Mouse (Mus musculus) kidney, embryonic 16.5 days (tissue): ENCODE measurements around the gene Wrap53. TPM values are rescaled to one million over a fixed set of nuclear protein-coding genes. Genes with fewer than 3 reads are reported as not detected.

Source experiments
- ATAC-seq: fragments of 200-750 bp; cut with Nextera tagmentation; 2 replicates; pipeline ENCODE4 v1.8.0; 2017; ENCODE audit warnings: moderate TSS enrichment; ENCODE audit not compliant: low FRiP score, low TSS enrichment
- H3K27ac ChIP-seq: fragments of 300-500 bp; sonication (generic); 2 replicates; pipeline ENCODE4 v1.5.1; 2014; ENCODE audit warnings: low read length
- H3K27me3 ChIP-seq: fragments of 300-500 bp; sonication (generic); 2 replicates; pipeline ENCODE4 v1.6.1; 2014; ENCODE audit warnings: low read length, control low read depth, mixed read lengths; ENCODE audit not compliant: insufficient read depth
- H3K36me3 ChIP-seq: fragments of 300-500 bp; sonication (generic); 2 replicates; pipeline ENCODE4 v1.6.1; 2014; ENCODE audit warnings: low read length, control low read depth, mixed read lengths; ENCODE audit not compliant: insufficient read depth
- H3K4me1 ChIP-seq: fragments of 300-500 bp; sonication (generic); 2 replicates; pipeline ENCODE4 v1.6.1; 2014; ENCODE audit warnings: low read length, control low read depth, mixed read lengths; ENCODE audit not compliant: insufficient read depth
- H3K4me2 ChIP-seq: fragments of 300-500 bp; sonication (generic); replicated peaks from 2 replicates; pipeline ENCODE4 v1.6.1; 2014; ENCODE audit warnings: low read depth, low read length
- H3K4me3 ChIP-seq: fragments of 300-500 bp; sonication (generic); 2 replicates; pipeline ENCODE4 v1.5.1; 2014; ENCODE audit warnings: mild to moderate bottlenecking, low read length
- H3K9ac ChIP-seq: fragments of 300-500 bp; sonication (generic); replicated peaks from 2 replicates; pipeline ENCODE4 v1.6.1; 2014; ENCODE audit warnings: low read length
- H3K9me3 ChIP-seq: fragments of 300-500 bp; sonication (generic); 2 replicates; pipeline ENCODE4 v1.6.1; 2016; ENCODE audit warnings: low read length, control low read depth
- WGBS: fragments of 180-500 bp; shearing (Covaris S2); extraction: QIAGEN DNeasy Blood & Tissue Kit; methylation state at CpG from one replicate; pipeline ENCODE4 v1.1.7; 2014; 5-methylcytosine and 5-hydroxymethylcytosine counted together
- polyA plus RNA-seq: library from polyadenylated mRNA; unstranded; fragments of >200 nt; fragmentation: Nextera tagmentation; extraction: Ambion mirVana; gene quantifications from 2 replicates; pipeline ENCODE4 v1.2.1, GENCODE M21; 2015

Wrap53 gene
- polyA plus RNA-seq, 1 experiment from 2014 or later, result 29.3 TPM

DNA sequence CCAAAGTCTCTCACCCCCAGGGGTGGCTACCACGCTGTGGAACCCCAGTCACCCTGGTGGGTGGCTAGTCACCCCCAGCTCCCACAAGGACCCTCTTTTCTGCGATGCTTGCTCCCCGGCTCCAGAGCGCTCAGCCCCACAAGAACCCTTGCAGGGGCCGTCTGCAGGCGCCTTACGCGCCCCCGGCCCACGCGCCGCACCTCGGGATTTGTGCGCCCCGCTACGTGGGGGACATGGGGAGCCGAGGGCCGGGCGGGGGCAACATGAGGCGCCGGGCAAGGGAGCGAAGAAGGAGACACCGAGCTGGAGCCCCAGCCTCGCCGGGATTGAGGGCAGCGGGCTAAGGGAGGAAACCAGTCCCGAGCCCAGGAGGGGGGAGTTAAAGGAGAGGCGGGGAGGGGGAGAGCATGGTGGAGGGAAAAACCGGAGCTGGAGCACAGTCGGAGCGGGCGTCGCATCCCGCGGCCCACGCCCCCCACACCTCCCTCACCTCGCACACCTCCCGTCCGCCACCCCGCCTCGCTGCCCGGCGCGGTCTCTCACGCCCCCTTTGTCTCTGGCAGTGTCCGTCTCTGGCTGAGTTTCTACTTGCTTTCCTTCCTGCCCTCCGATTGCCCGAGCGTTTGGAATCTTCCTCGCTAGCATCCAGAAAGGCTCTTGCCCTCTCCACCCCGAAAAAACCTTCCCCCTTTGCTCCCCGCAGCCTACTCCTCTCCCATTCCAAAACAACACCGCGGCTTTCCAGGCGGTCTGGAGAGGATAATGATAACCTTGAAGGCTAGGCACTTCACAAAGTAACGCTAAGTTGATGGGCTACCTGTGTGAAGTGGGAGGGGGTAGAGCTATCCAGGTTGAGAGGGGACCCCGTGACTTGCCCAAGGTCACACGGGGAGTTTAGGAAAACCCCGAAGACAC is 19.9 kb downstream of the Wrap53 start, which contains the start of gene Efnb3:
Efnb3 (minus strand) TSS at position 355 of the 915 bp plus-strand sequence.
- Histone ChIP-seq H3K9me3 (no peaks in the 10 kb centered on the region), H3K4me2 (peak within 1 kb of the TSS; percentile 99), H3K9ac (peak within 1 kb of the TSS; percentile 82), H3K36me3 (peaks cover 18% of the 10 kb centered on the region), H3K4me3 (peak within 1 kb of the TSS; percentile 68), H3K4me1 (peaks cover 36% of the 10 kb centered on the region), H3K27me3 (no peaks in the 10 kb centered on the region), H3K27ac (0 out of 2 replicates have a peak within 1 kb of the TSS, but pooled peaks have one; percentile 9)
- 2% methylated on average over 56 of the region's 59 CpGs for WGBS
- peak; percentile 69 for ATAC-seq

- Histone ChIP-seq H3K27me3 (no peaks in the 10 kb centered on the region), H3K27ac (no peak overlapping the region), H3K9me3 (no peaks in the 10 kb centered on the region), H3K4me1 (peaks cover 28% of the 10 kb centered on the region), H3K4me2 (peak overlapping the region; percentile 99), H3K4me3 (peak overlapping the region; percentile 68), H3K36me3 (peaks cover 12% of the 10 kb centered on the region), H3K9ac (peak overlapping the region; percentile 82)
- WGBS, result 8% methylated on average over 5 of the region's 5 CpGs
- no peak; the same call in 1 of the 2 replicates for ATAC-seq
Observed at GRCm38 (mm10) chr11:69559183-69559582, 20.9 kb downstream of the Wrap53 start.

- H3K27ac ChIP-seq, result no peak overlapping the region
- H3K27me3 ChIP-seq, result no peaks in the 10 kb centered on the region
- peak overlapping the region; percentile 99 for H3K4me2 ChIP-seq
- H3K36me3 ChIP-seq, result peaks cover 12% of the 10 kb centered on the region
- H3K4me1 ChIP-seq, result peaks cover 28% of the 10 kb centered on the region
- H3K4me3 ChIP-seq, result peak overlapping the region; percentile 68
- H3K9ac ChIP-seq, result no peak overlapping the region
- no peaks in the 10 kb centered on the region for H3K9me3 ChIP-seq
- no peak for ATAC-seq
- 15% methylated on average over 6 of the region's 6 CpGs for whole genome bisulfite sequencing
Observed at GRCm38 (mm10) chr11:69558756-69559155, 21.3 kb downstream of the Wrap53 start.

DNA sequence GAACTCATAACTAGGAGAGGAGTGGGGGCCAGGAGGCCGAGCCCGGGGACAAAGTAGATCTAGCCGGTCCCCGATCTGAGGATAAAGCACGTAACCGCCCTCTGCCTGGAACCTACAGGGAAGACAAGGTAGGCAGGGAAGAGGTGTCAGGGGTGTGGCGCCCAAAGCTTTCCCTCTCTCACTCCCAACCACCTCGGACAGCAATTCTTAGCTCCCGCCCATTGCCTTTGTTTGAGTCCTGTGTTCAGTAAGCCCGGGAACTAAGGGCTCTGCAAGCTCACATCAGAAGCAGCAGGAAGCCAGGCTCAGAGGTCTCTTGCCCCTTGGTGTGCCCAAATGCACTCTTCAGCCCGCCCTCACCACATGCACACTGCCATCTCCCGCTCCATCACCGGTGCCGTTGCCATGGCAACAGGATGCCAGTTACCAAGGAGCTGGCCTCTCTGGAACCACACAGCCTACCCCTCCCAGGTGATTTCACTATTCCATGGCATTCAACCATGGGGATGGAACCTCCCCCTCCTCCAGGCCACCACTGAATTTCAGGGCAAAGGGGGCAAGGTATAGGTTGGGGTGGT is 22.6 kb downstream of the Wrap53 start:
- no peaks in the 10 kb centered on the region for H3K27me3 ChIP-seq
- H3K27ac ChIP-seq, result no peak overlapping the region
- H3K9me3 ChIP-seq, result no peaks in the 10 kb centered on the region
- WGBS, result 36% methylated on average over 14 of the region's 14 CpGs
- H3K9ac ChIP-seq, result no peak overlapping the region
- ATAC-seq, result no peak
- H3K4me3 ChIP-seq, result no peak overlapping the region
- H3K36me3 ChIP-seq, result peaks cover 5% of the 10 kb centered on the region
- no peak overlapping the region for H3K4me2 ChIP-seq
- H3K4me1 ChIP-seq, result peaks cover 28% of the 10 kb centered on the region

GRCm38 (mm10) chr11:69554539-69555140 is 25.4 kb downstream of the Wrap53 start:
- Histone ChIP-seq H3K36me3 (no peaks in the 10 kb centered on the region), H3K4me2 (no peak overlapping the region), H3K4me1 (peaks cover 15% of the 10 kb centered on the region), H3K27ac (no peak overlapping the region), H3K4me3 (no peak overlapping the region), H3K27me3 (no peaks in the 10 kb centered on the region), H3K9ac (no peak overlapping the region), H3K9me3 (no peaks in the 10 kb centered on the region)
- WGBS, result 80% methylated on average over 5 of the region's 5 CpGs
- ATAC-seq, result no peak

DNA sequence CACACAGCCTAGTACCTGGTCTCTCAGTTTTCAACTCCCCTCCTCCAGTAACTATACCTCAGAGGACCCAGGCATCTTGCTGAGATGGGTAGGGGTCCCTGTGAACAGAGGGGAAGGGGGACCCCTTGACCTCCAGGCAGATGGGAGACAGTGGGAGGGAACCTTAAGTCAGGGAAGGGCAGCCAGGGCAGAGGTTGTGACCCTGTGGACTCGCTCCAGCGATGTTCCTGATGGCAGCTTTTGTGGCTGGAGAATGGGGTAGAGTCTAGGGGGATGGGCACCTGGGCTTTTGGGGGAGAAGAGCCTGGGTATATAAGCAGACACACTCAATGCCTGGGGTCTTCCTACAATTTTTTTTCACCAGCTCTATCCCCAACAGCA is 26.7 kb downstream of the Wrap53 start:
- Histone ChIP-seq H3K4me3 (no peak overlapping the region), H3K9ac (no peak overlapping the region), H3K27ac (no peak overlapping the region), H3K27me3 (no peaks in the 10 kb centered on the region), H3K9me3 (no peaks in the 10 kb centered on the region), H3K4me2 (no peak overlapping the region), H3K4me1 (peaks cover 9% of the 10 kb centered on the region; the same call in 1 of the 2 replicates), H3K36me3 (no peaks in the 10 kb centered on the region)
- no peak for ATAC-seq
- 16% methylated on average over 2 of the region's 2 CpGs for WGBS

- ATAC-seq, result no peak
- WGBS, result 29% methylated on average over 14 of the region's 14 CpGs
- no peak overlapping the region for H3K9ac ChIP-seq
- no peak overlapping the region for H3K4me2 ChIP-seq
- 0 out of 2 replicates have a peak, but pooled peaks cover 3% of the 10 kb centered on the region for H3K27me3 ChIP-seq
- H3K4me1 ChIP-seq, result peaks cover 9% of the 10 kb centered on the region; the same call in 1 of the 2 replicates
- no peaks in the 10 kb centered on the region for H3K36me3 ChIP-seq
- H3K27ac ChIP-seq, result no peak overlapping the region
- no peaks in the 10 kb centered on the region for H3K9me3 ChIP-seq
- no peak overlapping the region for H3K4me3 ChIP-seq
Observed at GRCm38 (mm10) chr11:69552622-69553340, 27.3 kb downstream of the Wrap53 start.

DNA sequence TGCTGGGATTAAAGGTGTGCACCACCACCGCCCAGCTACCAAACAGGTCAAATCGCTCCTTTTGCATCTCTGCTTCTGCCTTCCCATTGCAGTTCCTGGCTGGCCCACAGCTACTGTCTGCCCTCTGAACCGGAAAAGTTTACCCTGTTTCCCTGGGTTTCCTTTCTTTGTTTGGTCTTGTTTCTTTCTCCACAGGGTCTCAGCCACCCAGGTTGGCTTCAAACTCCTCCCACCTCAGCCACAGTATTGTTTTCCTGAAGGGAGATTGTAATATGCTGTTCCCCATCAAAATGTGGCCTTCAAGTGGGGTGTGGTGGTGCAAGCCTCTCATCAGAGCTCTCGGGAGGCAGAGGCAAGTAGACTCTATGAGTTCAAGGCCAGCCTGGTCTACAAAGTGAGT is 28.7 kb downstream of the Wrap53 start:
- Histone ChIP-seq H3K27me3 (0 out of 2 replicates have a peak, but pooled peaks cover 3% of the 10 kb centered on the region), H3K27ac (no peak overlapping the region), H3K4me3 (no peak overlapping the region), H3K4me2 (no peak overlapping the region), H3K9me3 (no peaks in the 10 kb centered on the region), H3K4me1 (peaks cover 18% of the 10 kb centered on the region), H3K9ac (no peak overlapping the region), H3K36me3 (no peaks in the 10 kb centered on the region)
- 73% methylated on average over 4 of the region's 4 CpGs for WGBS
- ATAC-seq, result no peak

- no peak for ATAC-seq
- WGBS, result 36% methylated on average over 12 of the region's 12 CpGs
Observed at GRCm38 (mm10) chr11:69549060-69549656, 30.9 kb downstream of the Wrap53 start, which contains the start of gene Dnah2. Gene Dnah2 (minus strand): TSS chr11:69549110.

More at GRCm38 (mm10) chr11:69549060-69549656, 30.9 kb downstream of the Wrap53 start, which contains the start of gene Dnah2:
- H3K4me1 ChIP-seq, result peaks cover 24% of the 10 kb centered on the region
- no peaks in the 10 kb centered on the region for H3K36me3 ChIP-seq
- H3K9ac ChIP-seq, result no peak within 1 kb of the TSS; the same call in 1 of the 2 replicates
- H3K9me3 ChIP-seq, result no peaks in the 10 kb centered on the region
- H3K4me2 ChIP-seq, result no peak within 1 kb of the TSS
- 0 out of 2 replicates have a peak, but pooled peaks cover 3% of the 10 kb centered on the region for H3K27me3 ChIP-seq
- H3K4me3 ChIP-seq, result no peak within 1 kb of the TSS
- no peak within 1 kb of the TSS for H3K27ac ChIP-seq
